Mouse (Mus musculus) liver (tissue): ENCODE results near the gene Dars.

ENCODE experiments used
- DNase-seq: peaks from one replicate; pipeline ENCODE4 v3.0.0-alpha.2; 2020; ENCODE audit warnings: mixed read lengths

Gene Dars

GRCm38 (mm10) chr1:128411141-128411540 lies 6.0 kb downstream of the Dars start:
- DNase-seq = no peak

GRCm38 (mm10) chr1:128406846-128407245 lies 10.3 kb downstream of the Dars start:
- DNase-seq = no peak

GRCm38 (mm10) chr1:128405675-128406074 lies 11.5 kb downstream of the Dars start:
- no peak for DNase-seq

GRCm38 (mm10) chr1:128405041-128405481 lies 12.1 kb downstream of the Dars start:
- no peak for DNase-seq

GRCm38 (mm10) chr1:128400926-128401325 lies 16.2 kb downstream of the Dars start:
- no peak for DNase-seq

- no peak for DNase-seq
These were observed 16.9 kb downstream of the Dars start for GRCm38 (mm10) chr1:128399941-128400915.

GRCm38 (mm10) chr1:128398738-128399445 lies 18.3 kb downstream of the Dars start:
- no peak for DNase-seq

- DNase-seq = no peak
These were observed 22.5 kb downstream of the Dars start for GRCm38 (mm10) chr1:128394657-128395056.

GRCm38 (mm10) chr1:128392382-128392781 lies 24.8 kb downstream of the Dars start:
- no peak for DNase-seq

- DNase-seq = no peak
These were observed 30.7 kb downstream of the Dars start for GRCm38 (mm10) chr1:128386487-128386886.

- no peak for DNase-seq
These were observed 40.3 kb downstream of the Dars start for GRCm38 (mm10) chr1:128376841-128377240.

- DNase-seq = no peak
These were observed 44.9 kb downstream of the Dars start for GRCm38 (mm10) chr1:128372143-128372860.

GRCm38 (mm10) chr1:128368732-128369441 lies 48.3 kb downstream of the Dars start:
- DNase-seq = peak; percentile 21

GRCm38 (mm10) chr1:128360601-128361000 lies 56.6 kb downstream of the Dars start:
- DNase-seq = no peak

- DNase-seq = peak; percentile 97
These were observed 57.4 kb downstream of the Dars start, which contains the start of gene Mcm6 for GRCm38 (mm10) chr1:128359554-128360376. Gene Mcm6 (minus strand): TSS chr1:128359664.

GRCm38 (mm10) chr1:128358916-128359553 lies 58.1 kb downstream of the Dars start:
- peak; percentile 63 for DNase-seq

GRCm38 (mm10) chr1:128358276-128358675 lies 58.9 kb downstream of the Dars start:
- DNase-seq = no peak

GRCm38 (mm10) chr1:128357452-128357851 lies 59.7 kb downstream of the Dars start:
- peak; percentile 35 for DNase-seq

GRCm38 (mm10) chr1:128353092-128353491 lies 64.1 kb downstream of the Dars start:
- no peak for DNase-seq

- DNase-seq = no peak
These were observed 72.9 kb downstream of the Dars start for GRCm38 (mm10) chr1:128344232-128344631.
